Mouse (Mus musculus) bone marrow, adult 2 months (tissue): ENCODE data around the gene Tmem40. TPM values are rescaled to one million over a fixed set of nuclear protein-coding genes. Genes with fewer than 3 reads are reported as not detected.

Source experiments
- H3K27ac ChIP-seq: fragments of 200-500 bp; 2 replicates; pipeline ENCODE4 v1.5.1; 2012; ENCODE audit warnings: low read depth, mild to moderate bottlenecking, control low read depth, inconsistent platforms, low read length; ENCODE audit not compliant: control insufficient read depth, poor library complexity, insufficient read depth
- H3K4me1 ChIP-seq: fragments of 200-500 bp; 2 replicates; pipeline ENCODE4 v1.6.1; 2011; ENCODE audit warnings: low read length; ENCODE audit not compliant: control insufficient read depth, insufficient read depth
- H3K4me3 ChIP-seq: fragments of 200-500 bp; replicated peaks from 2 replicates; pipeline ENCODE3; 2011; ENCODE audit warnings: mild to moderate bottlenecking, low read depth, low read length, control low read depth; ENCODE audit not compliant: control insufficient read depth
- CTCF ChIP-seq: fragments of 200-500 bp; IDR thresholded peaks from 2 replicates; pipeline ENCODE4 v1.5.1; 2011; ENCODE audit warnings: low read length, control low read depth; ENCODE audit not compliant: control insufficient read depth, insufficient read depth
- POLR2A ChIP-seq: fragments of 200-500 bp; IDR thresholded peaks from 2 replicates; pipeline ENCODE4 v1.6.1; 2011; ENCODE audit warnings: low read depth, mild to moderate bottlenecking, control low read depth, low read length, borderline replicate concordance; ENCODE audit not compliant: control insufficient read depth
- WGBS: fragments of 180-500 bp; shearing (Covaris S2); methylation state at CpG from one replicate; pipeline ENCODE4 v1.1.7; 2018; 5-methylcytosine and 5-hydroxymethylcytosine counted together
- polyA plus RNA-seq: library from polyadenylated mRNA; stranded (reverse); fragments of >200 nt; gene quantifications from 2 replicates; pipeline ENCODE4 v1.2.4, GENCODE M21; 2011; ENCODE audit warnings: low replicate concordance; ENCODE audit not compliant: missing spikeins, insufficient read depth, insufficient read length

The Tmem40 gene
- polyA plus RNA-seq, 1 experiment: 84.4 TPM

DNA sequence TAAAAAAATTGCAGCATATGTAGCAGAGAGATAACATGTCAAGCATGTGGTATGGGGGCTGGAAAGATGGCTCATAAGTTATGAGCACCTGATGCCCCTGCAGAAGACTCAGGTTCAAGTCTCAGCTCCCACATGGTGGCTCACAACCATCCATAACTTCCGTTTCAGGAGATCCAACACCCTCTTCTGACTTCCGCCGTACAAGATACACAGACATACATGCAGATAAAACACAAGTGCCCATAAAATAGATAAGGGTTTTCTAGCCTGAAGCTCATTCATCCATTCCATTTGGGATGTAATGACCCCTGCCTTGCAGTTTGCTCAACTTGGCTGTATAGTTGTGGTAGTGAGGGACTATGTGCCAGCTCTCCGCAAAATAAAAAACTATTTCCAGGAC is 72.1 kb downstream of the Tmem40 start:
- 76% methylated on average over 4 of the region's 4 CpGs for WGBS
- no peak for TF ChIP-seq POLR2A
- no peak overlapping the region for H3K4me3 ChIP-seq
- no peak overlapping the region for H3K27ac ChIP-seq
- H3K4me1 ChIP-seq: no peaks in the 10 kb centered on the region

DNA sequence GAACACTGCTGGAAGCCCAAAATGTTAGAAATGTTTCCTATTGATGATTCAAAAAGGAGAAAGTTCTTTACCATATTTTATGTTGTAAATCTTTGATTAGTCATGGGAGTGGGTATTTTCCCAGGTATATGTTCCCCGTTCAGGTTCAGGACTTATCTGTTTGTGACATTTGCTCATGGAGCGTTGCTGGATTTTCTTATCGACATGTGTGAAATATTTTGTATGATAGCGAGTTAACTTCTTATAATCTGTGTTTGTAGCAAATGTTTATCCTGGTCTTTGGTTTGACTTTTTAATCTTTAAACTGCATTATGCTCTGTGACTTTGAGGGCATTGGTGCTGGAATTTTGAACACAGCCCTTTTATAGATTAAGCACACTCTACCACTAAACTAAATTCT is 73.6 kb downstream of the Tmem40 start:
- TF ChIP-seq CTCF (no peak), POLR2A (no peak)
- H3K4me1 ChIP-seq: no peaks in the 10 kb centered on the region; the same call in 1 of the 2 replicates
- WGBS: 64% methylated on average over 4 of the region's 4 CpGs
- no peak overlapping the region for H3K4me3 ChIP-seq
- H3K27ac ChIP-seq: no peak overlapping the region

DNA sequence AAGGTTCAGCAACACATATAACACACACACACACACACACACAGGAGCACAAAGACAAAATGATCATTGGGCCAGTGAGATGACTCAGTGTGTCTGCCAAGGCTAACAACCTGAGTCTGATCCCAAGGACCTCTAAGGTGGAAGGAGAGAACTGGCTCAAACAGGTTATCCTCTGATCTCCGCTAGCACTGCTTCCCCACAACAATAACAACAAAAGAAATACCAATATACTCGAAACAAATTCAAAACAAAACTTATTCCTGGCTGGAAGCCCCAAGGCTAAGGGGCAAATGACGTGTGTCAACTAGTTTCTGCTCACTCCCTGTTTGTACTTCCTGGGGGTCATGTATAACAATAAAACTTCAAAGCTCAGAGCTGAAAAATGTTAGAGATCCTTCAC is 74.5 kb downstream of the Tmem40 start:
- no peak for TF ChIP-seq POLR2A
- TF ChIP-seq CTCF: no peak
- no peak overlapping the region for H3K4me3 ChIP-seq
- no peaks in the 10 kb centered on the region; the same call in 1 of the 2 replicates for H3K4me1 ChIP-seq
- 77% methylated on average over 3 of the region's 3 CpGs for WGBS
- no peak overlapping the region for H3K27ac ChIP-seq

DNA sequence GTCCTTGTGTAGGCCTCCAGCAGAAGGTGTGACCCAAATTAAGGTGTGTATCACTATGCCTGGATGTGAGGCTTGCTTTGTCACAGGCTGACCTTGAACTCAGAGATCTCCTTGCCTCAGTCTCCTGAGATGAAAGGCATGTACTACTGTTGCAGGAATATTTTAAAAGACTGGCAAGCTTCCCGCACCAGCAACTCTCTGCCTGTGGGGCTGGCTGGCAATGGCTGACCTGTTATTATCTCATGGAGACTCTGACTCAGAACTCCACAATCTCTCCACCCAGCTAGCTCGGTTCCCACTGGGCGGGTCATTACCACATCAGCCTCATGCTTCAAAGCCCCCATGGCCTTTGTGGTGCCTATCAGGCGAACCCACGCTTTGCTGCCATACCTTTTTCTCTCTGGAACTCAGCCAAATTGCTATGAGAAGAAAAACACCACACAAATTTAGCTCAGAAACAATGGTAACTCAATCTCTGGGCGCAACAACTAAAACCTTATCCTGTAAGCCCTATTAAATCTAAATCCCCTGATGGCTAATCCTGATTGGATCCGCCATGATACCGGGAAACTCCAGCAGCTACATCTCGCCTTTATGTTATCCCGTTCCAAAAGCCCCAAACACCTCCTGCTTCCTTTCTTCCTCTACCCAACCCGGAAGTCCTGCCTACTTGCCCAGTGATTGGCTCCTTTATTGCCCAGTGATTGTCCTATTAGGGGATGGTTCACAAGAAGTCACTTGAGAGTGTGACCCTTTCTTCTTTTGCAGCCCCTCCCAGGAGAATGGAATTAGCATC is 77.2 kb downstream of the Tmem40 start:
- TF ChIP-seq POLR2A: no peak
- TF ChIP-seq CTCF: no peak
- Histone ChIP-seq H3K27ac (no peak overlapping the region), H3K4me1 (no peaks in the 10 kb centered on the region; the same call in 1 of the 2 replicates), H3K4me3 (no peak overlapping the region)
- 64% methylated on average over 11 of the region's 11 CpGs for WGBS

DNA sequence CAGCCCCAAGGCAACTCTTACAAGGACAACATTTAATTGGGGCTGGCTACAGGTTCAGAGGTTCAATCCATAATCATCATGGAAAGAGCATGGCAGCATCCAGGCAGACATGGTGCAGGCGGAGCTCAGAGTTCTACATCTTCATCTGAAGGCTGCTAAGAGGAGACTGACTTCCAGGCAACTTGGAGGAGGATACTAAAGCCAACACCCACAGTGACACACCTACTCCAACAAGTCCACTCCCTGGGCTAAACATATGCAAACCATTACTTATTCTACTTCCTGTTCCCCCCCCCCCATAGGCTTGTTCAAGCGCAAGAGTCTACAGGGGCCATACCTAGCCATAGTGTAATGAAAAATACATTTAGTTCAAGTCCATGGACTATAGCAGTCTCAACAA is 77.9 kb downstream of the Tmem40 start:
- WGBS: 86% methylated on average over 2 of the region's 2 CpGs
- H3K4me3 ChIP-seq: no peak overlapping the region
- no peak overlapping the region for H3K27ac ChIP-seq
- TF ChIP-seq POLR2A: no peak
- TF ChIP-seq CTCF: no peak
- no peaks in the 10 kb centered on the region; the same call in 1 of the 2 replicates for H3K4me1 ChIP-seq

DNA sequence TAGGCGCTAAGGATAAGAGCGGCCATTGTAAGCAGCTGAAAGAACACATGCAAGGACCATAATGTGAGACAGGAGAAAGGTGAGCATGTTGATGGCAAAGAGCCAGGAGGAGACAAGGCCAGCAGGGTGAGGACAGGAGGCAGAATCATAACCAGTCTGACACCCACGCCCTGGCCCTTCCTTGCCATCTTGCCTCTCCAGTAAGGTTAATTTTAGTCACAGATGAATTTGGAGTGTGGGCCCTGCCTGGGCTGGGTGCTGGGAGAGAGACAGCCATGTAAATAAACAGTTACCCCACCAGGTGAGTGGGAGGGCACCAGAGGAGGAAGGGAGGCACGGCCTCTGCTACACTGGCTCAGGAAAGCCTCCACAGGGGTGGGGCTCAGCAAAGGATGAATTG is 81.1 kb downstream of the Tmem40 start:
- Histone ChIP-seq H3K4me3 (no peak overlapping the region), H3K4me1 (no peaks in the 10 kb centered on the region; the same call in 1 of the 2 replicates), H3K27ac (no peak overlapping the region)
- TF ChIP-seq CTCF (no peak), POLR2A (no peak)
- WGBS: 79% methylated on average over 4 of the region's 4 CpGs

Other genes with a start within 250 kb of the Tmem40 start
- gene Tsen2, start 217.7 kb downstream of the Tmem40 start, polyA plus RNA-seq: 1.9 and 5.0 TPM in 2 replicates
- not detected in 2 replicates for gene Mkrn2os, start 169.8 kb downstream of the Tmem40 start, polyA plus RNA-seq
- 1.8 and 12.3 TPM in 2 replicates for gene Mkrn2, start 160.5 kb downstream of the Tmem40 start, polyA plus RNA-seq
- 55.8 and 65.4 TPM in 2 replicates for gene Raf1, start 85.8 kb downstream of the Tmem40 start, polyA plus RNA-seq
- gene Cand2, start 12.1 kb upstream of the Tmem40 start, polyA plus RNA-seq: 0.23 and 1.3 TPM in 2 replicates
- gene Rpl32, start 46.3 kb upstream of the Tmem40 start, polyA plus RNA-seq: 1,266 and 1,894 TPM in 2 replicates
- 0.38 TPM in 1 of 2 replicates, not detected in the other for gene Efcab12, start 76.0 kb upstream of the Tmem40 start, polyA plus RNA-seq
- 9.4 and 11.3 TPM in 2 replicates for gene Mbd4, start 91.0 kb upstream of the Tmem40 start, polyA plus RNA-seq
- gene Ift122, start 91.1 kb upstream of the Tmem40 start, polyA plus RNA-seq: 0.83 and 3.6 TPM in 2 replicates
- gene Rho, start 169.3 kb upstream of the Tmem40 start, polyA plus RNA-seq: not detected in 2 replicates
- gene H1foo, start 182.5 kb upstream of the Tmem40 start, polyA plus RNA-seq: not detected in 2 replicates
- gene Plxnd1, start 232.6 kb upstream of the Tmem40 start, polyA plus RNA-seq: 13.7 and 23.8 TPM in 2 replicates